Mouse (Mus musculus): ENCODE measurements at regions not wholly inside any gene's neighbourhood (a gene's known extent, or its start where the extent isn't known, plus 50 kb on each side); places are given as distances from the start of the nearest gene placed in this dataset.

DNA sequence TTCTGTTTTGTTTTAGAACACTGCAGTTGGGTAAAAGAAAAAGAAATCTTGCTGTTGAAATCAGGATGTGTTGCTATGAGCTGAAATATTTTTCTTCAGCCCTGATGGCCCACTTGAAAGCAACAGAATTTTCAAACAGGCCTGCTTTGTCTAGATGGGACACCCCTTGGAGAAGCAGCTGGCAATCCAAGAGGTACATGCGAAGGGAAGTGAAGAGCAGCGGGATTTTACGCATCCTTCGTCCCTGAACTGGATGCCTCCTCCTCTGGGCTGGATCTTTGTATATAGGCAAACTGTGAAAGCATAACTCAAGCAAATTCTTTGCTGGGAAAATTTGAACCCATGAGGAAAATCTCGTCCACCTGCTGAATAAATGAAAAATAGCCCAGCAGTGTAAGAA is 272.3 kb downstream of the Meis1 start:
- Histone ChIP-seq H3K4me3 (replicated peaks; ENCODE audit: low read length) (no peak overlapping the region), H3K4me1 (ENCODE audit: control insufficient read depth, insufficient read depth, low read length) (no peaks in the 10 kb centered on the region), H3K36me3 (ENCODE audit: control insufficient read depth, insufficient read depth, low read length) (no peaks in the 10 kb centered on the region), H3K9ac (ENCODE audit: low read depth, low read length, severe bottlenecking) (no peak overlapping the region), H3K4me2 (replicated peaks; ENCODE audit: low read depth, low read length, severe bottlenecking) (no peak overlapping the region), H3K27me3 (ENCODE audit: control insufficient read depth, insufficient read depth, low read length) (peaks cover 43% of the 10 kb centered on the region), H3K9me3 (ENCODE audit: control insufficient read depth, low read length) (no peaks in the 10 kb centered on the region), H3K27ac (replicated peaks; ENCODE audit: low read depth, low read length) (no peak overlapping the region)
- 62% methylated on average over 5 of the region's 5 CpGs for WGBS
- DNase-seq (ENCODE audit: low spot score): no peak
- no peak for TF ChIP-seq POLR2A (IDR thresholded peaks at IDR 0.05; ENCODE audit: borderline replicate concordance, extremely low read depth, insufficient read depth, insufficient read length)
- ATAC-seq (ENCODE audit: low FRiP score, low read depth): no peak

DNA sequence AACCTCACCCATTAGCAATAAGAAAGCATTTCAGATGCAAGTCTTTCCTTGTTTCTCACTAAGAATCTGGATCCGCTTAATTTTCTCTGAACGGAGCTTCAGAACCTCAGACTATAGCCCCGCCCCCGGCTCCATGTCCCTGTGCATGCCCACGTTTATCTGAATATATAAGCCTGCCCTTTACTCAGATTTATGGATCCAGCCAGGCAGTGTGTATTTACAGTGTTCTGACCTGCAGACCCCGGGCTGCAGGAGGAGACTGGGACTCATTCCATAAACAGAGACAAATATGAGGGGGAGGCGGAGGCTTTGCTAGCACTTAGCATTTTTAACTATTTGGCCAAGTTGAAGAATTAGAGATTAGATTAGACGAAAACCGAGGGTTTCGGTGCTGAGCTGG is 272.9 kb downstream of the Meis1 start:
- H3K4me3 ChIP-seq (replicated peaks; ENCODE audit: low read length): no peak overlapping the region
- DNase-seq (ENCODE audit: low spot score) (no peak), ATAC-seq (ENCODE audit: low FRiP score, low read depth) (no peak)
- TF ChIP-seq POLR2A (IDR thresholded peaks at IDR 0.05; ENCODE audit: borderline replicate concordance, extremely low read depth, insufficient read depth, insufficient read length): no peak
- peaks cover 36% of the 10 kb centered on the region for H3K27me3 ChIP-seq (ENCODE audit: control insufficient read depth, insufficient read depth, low read length)
- no peaks in the 10 kb centered on the region for H3K9me3 ChIP-seq (ENCODE audit: control insufficient read depth, low read length)
- no peak overlapping the region for H3K9ac ChIP-seq (ENCODE audit: low read depth, low read length, severe bottlenecking)
- H3K4me1 ChIP-seq (ENCODE audit: control insufficient read depth, insufficient read depth, low read length): no peaks in the 10 kb centered on the region
- no peak overlapping the region for H3K27ac ChIP-seq (replicated peaks; ENCODE audit: low read depth, low read length)
- 41% methylated on average over 10 of the region's 10 CpGs for WGBS
- H3K4me2 ChIP-seq (replicated peaks; ENCODE audit: low read depth, low read length, severe bottlenecking): no peak overlapping the region
- no peaks in the 10 kb centered on the region for H3K36me3 ChIP-seq (ENCODE audit: control insufficient read depth, insufficient read depth, low read length)

GRCm38 (mm10) chr11:18734904-18735664 is 283.7 kb downstream of the Meis1 start:
- 90% methylated on average over 4 of the region's 4 CpGs for WGBS
- no peaks in the 10 kb centered on the region for H3K9me3 ChIP-seq (ENCODE audit: control insufficient read depth, low read length)
- H3K27ac ChIP-seq (replicated peaks; ENCODE audit: low read depth, low read length): no peak overlapping the region
- no peak for ATAC-seq (ENCODE audit: low FRiP score, low read depth)
- no peaks in the 10 kb centered on the region for H3K27me3 ChIP-seq (ENCODE audit: control insufficient read depth, insufficient read depth, low read length)
- no peak overlapping the region for H3K4me2 ChIP-seq (replicated peaks; ENCODE audit: low read depth, low read length, severe bottlenecking)
- H3K9ac ChIP-seq (ENCODE audit: low read depth, low read length, severe bottlenecking): no peak overlapping the region
- H3K4me3 ChIP-seq (replicated peaks; ENCODE audit: low read length): no peak overlapping the region
- H3K4me1 ChIP-seq (ENCODE audit: control insufficient read depth, insufficient read depth, low read length): no peaks in the 10 kb centered on the region
- TF ChIP-seq POLR2A (IDR thresholded peaks at IDR 0.05; ENCODE audit: borderline replicate concordance, extremely low read depth, insufficient read depth, insufficient read length): no peak
- no peak for DNase-seq (ENCODE audit: low spot score)
- no peaks in the 10 kb centered on the region for H3K36me3 ChIP-seq (ENCODE audit: control insufficient read depth, insufficient read depth, low read length)

GRCm38 (mm10) chr11:18734075-18734474 is 284.7 kb downstream of the Meis1 start:
- WGBS: 89% methylated on average over 1 of the region's 1 CpGs
- TF ChIP-seq POLR2A (IDR thresholded peaks at IDR 0.05; ENCODE audit: borderline replicate concordance, extremely low read depth, insufficient read depth, insufficient read length): no peak

DNA sequence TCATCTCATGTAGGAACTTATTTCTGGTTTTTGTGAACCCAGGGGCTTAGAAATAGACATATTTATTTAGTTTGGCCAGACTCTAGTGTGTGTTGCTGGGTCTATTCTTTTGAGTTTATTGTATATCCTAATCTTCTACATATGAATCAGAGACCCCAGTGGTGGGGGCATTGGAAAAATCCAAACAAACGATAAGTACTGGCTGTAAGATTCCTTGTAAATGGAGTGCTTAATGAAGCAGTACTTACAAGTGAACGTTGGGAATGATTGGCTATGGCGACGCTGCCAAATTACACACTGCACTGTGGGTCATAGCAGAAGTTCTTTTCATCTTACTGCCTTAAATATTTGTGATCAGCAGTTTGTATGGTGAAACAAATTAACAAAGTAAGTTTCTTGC is 289.0 kb downstream of the Meis1 start:
- 61% methylated on average over 4 of the region's 4 CpGs for WGBS
- H3K27ac ChIP-seq (replicated peaks; ENCODE audit: low read depth, low read length): no peak overlapping the region
- ATAC-seq (ENCODE audit: low FRiP score, low read depth): no peak
- no peak for DNase-seq (ENCODE audit: low spot score)
- H3K4me3 ChIP-seq (replicated peaks; ENCODE audit: low read length): no peak overlapping the region
- no peaks in the 10 kb centered on the region for H3K27me3 ChIP-seq (ENCODE audit: control insufficient read depth, insufficient read depth, low read length)
- H3K36me3 ChIP-seq (ENCODE audit: control insufficient read depth, insufficient read depth, low read length): no peaks in the 10 kb centered on the region
- no peaks in the 10 kb centered on the region for H3K4me1 ChIP-seq (ENCODE audit: control insufficient read depth, insufficient read depth, low read length)
- no peak overlapping the region for H3K4me2 ChIP-seq (replicated peaks; ENCODE audit: low read depth, low read length, severe bottlenecking)
- no peaks in the 10 kb centered on the region for H3K9me3 ChIP-seq (ENCODE audit: control insufficient read depth, low read length)
- no peak for TF ChIP-seq POLR2A (IDR thresholded peaks at IDR 0.05; ENCODE audit: borderline replicate concordance, extremely low read depth, insufficient read depth, insufficient read length)
- no peak overlapping the region for H3K9ac ChIP-seq (ENCODE audit: low read depth, low read length, severe bottlenecking)

More at GRCm38 (mm10) chr11:18734075-18734474, 284.7 kb downstream of the Meis1 start:
- no peak overlapping the region for H3K27ac ChIP-seq (replicated peaks; ENCODE audit: low read depth, low read length)
- H3K9ac ChIP-seq (ENCODE audit: low read depth, low read length, severe bottlenecking): no peak overlapping the region
- ATAC-seq (ENCODE audit: low FRiP score, low read depth) (no peak), DNase-seq (ENCODE audit: low spot score) (no peak)
- no peaks in the 10 kb centered on the region for H3K9me3 ChIP-seq (ENCODE audit: control insufficient read depth, low read length)
- no peak overlapping the region for H3K4me2 ChIP-seq (replicated peaks; ENCODE audit: low read depth, low read length, severe bottlenecking)
- H3K4me1 ChIP-seq (ENCODE audit: control insufficient read depth, insufficient read depth, low read length): no peaks in the 10 kb centered on the region
- no peaks in the 10 kb centered on the region for H3K36me3 ChIP-seq (ENCODE audit: control insufficient read depth, insufficient read depth, low read length)
- no peak overlapping the region for H3K4me3 ChIP-seq (replicated peaks; ENCODE audit: low read length)
- H3K27me3 ChIP-seq (ENCODE audit: control insufficient read depth, insufficient read depth, low read length): no peaks in the 10 kb centered on the region

All from limb, embryonic 14.5 days (tissue).